Mouse (Mus musculus) myocyte (in vitro differentiated cells): ENCODE results near the gene Gm20388.

ENCODE experiments used
- CEBPB ChIP-seq: IDR thresholded peaks from 2 replicates; pipeline ENCODE4 v1.6.1; 2011; ENCODE audit warnings: mild to moderate bottlenecking, moderate library complexity; ENCODE audit not compliant: poor library complexity, insufficient read depth, severe bottlenecking
- E2F4 ChIP-seq: IDR thresholded peaks from one replicate; pipeline ENCODE4 v1.6.1; 2011; ENCODE audit warnings: mild to moderate bottlenecking, control low read depth, moderate library complexity; ENCODE audit not compliant: insufficient read depth
- MAX ChIP-seq: IDR thresholded peaks from one replicate; pipeline ENCODE4 v1.6.1; 2011; ENCODE audit warnings: low read depth, mild to moderate bottlenecking, control low read depth
- POLR2A ChIP-seq: IDR thresholded peaks from one replicate; pipeline ENCODE4 v1.6.1; 2011; ENCODE audit warnings: low read depth, mild to moderate bottlenecking, control low read depth, moderate library complexity; ENCODE audit not compliant: insufficient read length
- POLR2AphosphoS2 ChIP-seq: IDR thresholded peaks from one replicate; pipeline ENCODE4 v1.6.1; 2011; ENCODE audit warnings: low read depth, control low read depth; ENCODE audit not compliant: insufficient read length
- SRF ChIP-seq: IDR thresholded peaks from one replicate; pipeline ENCODE4 v1.6.1; 2011; ENCODE audit warnings: low read depth; ENCODE audit not compliant: control insufficient read depth, insufficient read length
- TCF3 ChIP-seq: IDR thresholded peaks from one replicate; pipeline ENCODE4 v1.6.1; 2011; ENCODE audit warnings: low read depth, control low read depth; ENCODE audit not compliant: insufficient read length
- USF1 ChIP-seq: IDR thresholded peaks from one replicate; pipeline ENCODE4 v1.6.1; 2011; ENCODE audit warnings: low read depth, mild to moderate bottlenecking, control low read depth, moderate library complexity

GRCm38 (mm10) chr8:121162413-121162812 is 1251.8 kb downstream of the Gm20388 start:
- no peak for TF ChIP-seq MAX
- no peak for TF ChIP-seq POLR2A
- no peak for TF ChIP-seq TCF3
- no peak for TF ChIP-seq CEBPB
- TF ChIP-seq E2F4 = no peak
- no peak for TF ChIP-seq SRF
- no peak for TF ChIP-seq USF1
- no peak for TF ChIP-seq POLR2AphosphoS2
